Mouse (Mus musculus) embryo, embryonic 10 days (tissue): ENCODE measurements at regions not wholly inside any gene's neighbourhood (a gene's known extent, or its start where the extent isn't known, plus 50 kb on each side); places are given as distances from the start of the nearest gene placed in this dataset.

Experiments
- DNase-seq: peaks from one replicate; pipeline ENCODE4 v3.0.0-alpha.2; 2015; ENCODE audit warnings: low spot score

GRCm38 (mm10) chr2:45859445-45859844 is 742.2 kb upstream of the Zeb2 start:
- DNase-seq = no peak

GRCm38 (mm10) chr2:45850018-45850605 is 732.9 kb upstream of the Zeb2 start:
- no peak for DNase-seq

GRCm38 (mm10) chr2:45840389-45840788 is 723.2 kb upstream of the Zeb2 start:
- no peak for DNase-seq

- DNase-seq = no peak
Measured at GRCm38 (mm10) chr2:45836546-45837221, 719.5 kb upstream of the Zeb2 start.

- DNase-seq = no peak
Measured at GRCm38 (mm10) chr2:45817945-45818719, 700.9 kb upstream of the Zeb2 start.

- DNase-seq = no peak
Measured at GRCm38 (mm10) chr2:45814741-45815140, 697.5 kb upstream of the Zeb2 start.

- no peak for DNase-seq
Measured at GRCm38 (mm10) chr2:45805329-45805728, 688.1 kb upstream of the Zeb2 start.

GRCm38 (mm10) chr2:45800131-45800530 is 682.9 kb upstream of the Zeb2 start:
- no peak for DNase-seq

- no peak for DNase-seq
Measured at GRCm38 (mm10) chr2:45793561-45793960, 676.4 kb upstream of the Zeb2 start.

- peak; percentile 18 for DNase-seq
Measured at GRCm38 (mm10) chr2:45789739-45790138, 672.5 kb upstream of the Zeb2 start.

GRCm38 (mm10) chr2:45787732-45788390 is 670.7 kb upstream of the Zeb2 start:
- peak; percentile 31 for DNase-seq

- DNase-seq = peak; percentile 22
Measured at GRCm38 (mm10) chr2:45786787-45787186, 669.6 kb upstream of the Zeb2 start.

- no peak for DNase-seq
Measured at GRCm38 (mm10) chr2:45785684-45786083, 668.5 kb upstream of the Zeb2 start.

GRCm38 (mm10) chr2:45783634-45784412 is 666.6 kb upstream of the Zeb2 start:
- DNase-seq = no peak

- DNase-seq = no peak
Measured at GRCm38 (mm10) chr2:45777466-45777865, 660.3 kb upstream of the Zeb2 start.

GRCm38 (mm10) chr2:45776485-45777135 is 659.4 kb upstream of the Zeb2 start:
- peak; percentile 71 for DNase-seq

GRCm38 (mm10) chr2:45775691-45776090 is 658.5 kb upstream of the Zeb2 start:
- no peak for DNase-seq

- DNase-seq = no peak
Measured at GRCm38 (mm10) chr2:45774416-45774815, 657.2 kb upstream of the Zeb2 start.

- no peak for DNase-seq
Measured at GRCm38 (mm10) chr2:45757176-45757575, 640.0 kb upstream of the Zeb2 start.

GRCm38 (mm10) chr2:45756395-45756794 is 639.2 kb upstream of the Zeb2 start:
- no peak for DNase-seq

GRCm38 (mm10) chr2:45751746-45752145 is 634.6 kb upstream of the Zeb2 start:
- no peak for DNase-seq
